Mouse (Mus musculus): ENCODE results near the gene Rab37. TPM values are rescaled to one million over a fixed set of nuclear protein-coding genes. Genes with fewer than 3 reads are reported as not detected.

Gene Rab37
- total RNA-seq, 2 experiments from 2014 or later, result 3.3 to 3.4 TPM

- no peak for TF ChIP-seq CTCF (conservative IDR thresholded peaks at IDR 0.05)
- DNase-seq (ENCODE audit: low spot score in 2 of 2), result no peak
- no peak overlapping the region for H3K4me3 ChIP-seq
Observed at GRCm38 (mm10) chr11:115075407-115075806, 15.8 kb upstream of the Rab37 start.

GRCm38 (mm10) chr11:115075859-115076258 lies 15.4 kb upstream of the Rab37 start:
- H3K4me3 ChIP-seq, result no peak overlapping the region
- TF ChIP-seq CTCF (conservative IDR thresholded peaks at IDR 0.05), result no peak
- no peak overlapping the region for H3K27ac ChIP-seq
- DNase-seq (ENCODE audit: low spot score in 2 of 2), result no peak

More at GRCm38 (mm10) chr11:115075407-115075806, 15.8 kb upstream of the Rab37 start:
- no peak overlapping the region for H3K27ac ChIP-seq

- Histone ChIP-seq H3K27ac (no peak overlapping the region), H3K4me3 (no peak overlapping the region)
- TF ChIP-seq CTCF (conservative IDR thresholded peaks at IDR 0.05), result no peak
- DNase-seq (ENCODE audit: low spot score in 2 of 2), result no peak
Observed at GRCm38 (mm10) chr11:115077436-115077835, 13.8 kb upstream of the Rab37 start.

GRCm38 (mm10) chr11:115078680-115079079 lies 12.6 kb upstream of the Rab37 start:
- TF ChIP-seq CTCF (conservative IDR thresholded peaks at IDR 0.05), result no peak
- H3K4me3 ChIP-seq, result no peak overlapping the region
- H3K27ac ChIP-seq, result no peak overlapping the region
- no peak for DNase-seq (ENCODE audit: low spot score in 2 of 2)

- peak; percentile 26 to 58 for DNase-seq (ENCODE audit: low spot score in 2 of 2)
- peak; percentile 92 for TF ChIP-seq CTCF (conservative IDR thresholded peaks at IDR 0.05)
- H3K4me3 ChIP-seq, result no peak overlapping the region
Observed at GRCm38 (mm10) chr11:115080886-115081285, 10.3 kb upstream of the Rab37 start.

GRCm38 (mm10) chr11:115081373-115081772 lies 9.9 kb upstream of the Rab37 start:
- DNase-seq (ENCODE audit: low spot score in 2 of 2), result no peak
- no peak overlapping the region for H3K4me3 ChIP-seq
- no peak for TF ChIP-seq CTCF (conservative IDR thresholded peaks at IDR 0.05)
- no peak overlapping the region for H3K27ac ChIP-seq

More at GRCm38 (mm10) chr11:115080886-115081285, 10.3 kb upstream of the Rab37 start:
- no peak overlapping the region for H3K27ac ChIP-seq

GRCm38 (mm10) chr11:115082196-115082595 lies 9.0 kb upstream of the Rab37 start:
- H3K27ac ChIP-seq, result no peak overlapping the region
- DNase-seq (ENCODE audit: low spot score in 2 of 2), result no peak
- TF ChIP-seq CTCF (conservative IDR thresholded peaks at IDR 0.05), result no peak
- H3K4me3 ChIP-seq, result no peak overlapping the region

- peak; percentile 63 to 83 for DNase-seq (ENCODE audit: low spot score in 2 of 2)
- Histone ChIP-seq H3K4me3 (no peak overlapping the region), H3K27ac (no peak overlapping the region)
- peak; percentile 99; the same call in 1 of the 2 replicates for TF ChIP-seq CTCF (conservative IDR thresholded peaks at IDR 0.05)
Observed at GRCm38 (mm10) chr11:115083376-115084139, 7.7 kb upstream of the Rab37 start.

GRCm38 (mm10) chr11:115084595-115084994 lies 6.6 kb upstream of the Rab37 start:
- Histone ChIP-seq H3K27ac (no peak overlapping the region), H3K4me3 (no peak overlapping the region)
- no peak for DNase-seq (ENCODE audit: low spot score in 2 of 2)
- TF ChIP-seq CTCF (conservative IDR thresholded peaks at IDR 0.05), result no peak

DNA sequence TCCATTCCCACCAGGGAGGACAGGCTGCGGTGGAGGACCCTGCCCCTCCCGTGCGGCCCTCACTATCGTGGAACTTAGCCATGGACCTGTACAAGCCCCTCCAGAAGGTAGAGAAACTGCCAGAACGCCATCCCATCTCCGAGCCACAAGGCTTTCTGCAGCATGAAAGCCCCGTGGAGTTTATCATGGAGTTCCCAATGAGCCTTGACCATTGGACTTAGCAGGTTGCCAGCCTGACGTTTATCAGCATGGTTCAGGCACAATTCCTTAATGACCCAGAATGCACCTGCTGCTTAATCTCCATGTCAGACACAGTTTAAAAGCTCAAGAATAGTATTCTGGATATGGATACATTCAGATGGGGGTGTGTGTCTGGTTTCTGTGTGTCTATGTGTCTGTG lies 6.2 kb upstream of the Rab37 start:
- DNase-seq (ENCODE audit: low spot score in 2 of 2), result no peak
- H3K4me3 ChIP-seq, result no peak overlapping the region
- TF ChIP-seq CTCF (conservative IDR thresholded peaks at IDR 0.05), result no peak
- no peak overlapping the region for H3K27ac ChIP-seq

- DNase-seq (ENCODE audit: low spot score in 2 of 2), result no peak
- H3K27ac ChIP-seq, result no peak overlapping the region
- no peak for TF ChIP-seq CTCF (conservative IDR thresholded peaks at IDR 0.05)
- no peak overlapping the region for H3K4me3 ChIP-seq
Observed at GRCm38 (mm10) chr11:115086213-115086612, 5.0 kb upstream of the Rab37 start.

DNA sequence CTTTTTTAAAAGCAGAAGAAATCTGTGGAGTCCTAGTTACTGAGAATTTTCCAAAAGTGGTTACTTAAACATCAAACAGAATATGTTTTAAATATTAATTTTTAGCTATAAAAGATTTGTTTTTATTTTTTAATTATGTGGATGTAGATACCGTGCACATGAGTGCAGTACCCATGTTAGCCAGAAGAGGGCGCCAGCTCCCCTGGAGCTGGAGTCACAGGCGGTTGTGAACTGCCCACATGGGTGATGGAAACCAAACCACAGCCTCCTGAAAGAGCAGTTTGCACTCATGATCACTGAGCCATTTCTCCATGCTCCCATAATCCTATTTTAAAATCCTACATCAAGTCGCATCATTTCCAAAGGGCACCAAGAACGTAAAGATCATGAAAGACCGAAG lies 1.4 kb upstream of the Rab37 start:
- H3K27ac ChIP-seq, result no peak overlapping the region
- TF ChIP-seq CTCF (conservative IDR thresholded peaks at IDR 0.05), result peak; percentile 74
- DNase-seq (ENCODE audit: low spot score in 2 of 2), result no peak
- no peak overlapping the region for H3K4me3 ChIP-seq

- Histone ChIP-seq H3K4me3 (peak overlapping the region; percentile 41), H3K27ac (no peak overlapping the region)
- DNase-seq (ENCODE audit: low spot score in 2 of 2), result no peak
- no peak for TF ChIP-seq CTCF (conservative IDR thresholded peaks at IDR 0.05)
Observed at GRCm38 (mm10) chr11:115092140-115092539, 909 bp downstream of the Rab37 start.
